Mouse (Mus musculus) embryonic facial prominence, embryonic 11.5 days (tissue): Measurements from ENCODE around the gene Adamtsl4. TPM values are rescaled to one million over a fixed set of nuclear protein-coding genes. Genes with fewer than 3 reads are reported as not detected.
A peak's percentile ranks its signal among the peaks of the same experiment; 100 is the strongest.
"Not testable (repeated sequence)": the region's sequence is repeated elsewhere in the genome, so short reads cannot be mapped to it uniquely, and the experiment has no call there.

Experiments used
- ATAC-seq: fragments of 200-750 bp; cut with Nextera tagmentation; replicated peaks from 2 replicates; pipeline ENCODE4 v1.8.0; 2017; ENCODE audit warnings: low read depth; ENCODE audit not compliant: insufficient number of reproducible peaks, low FRiP score, low TSS enrichment
- DNase-seq: peaks from one replicate; pipeline ENCODE4 v3.0.0-alpha.2; 2015; ENCODE audit warnings: low spot score
- H3K27ac ChIP-seq: fragments of 300-500 bp; sonication (generic); replicated peaks from 2 replicates; pipeline ENCODE4 v1.5.1; 2014; ENCODE audit warnings: mild to moderate bottlenecking, low read depth, low read length, control low read depth
- H3K27me3 ChIP-seq: fragments of 300-500 bp; sonication (generic); 2 replicates; pipeline ENCODE4 v1.6.1; 2014; ENCODE audit warnings: mild to moderate bottlenecking, low read length, moderate library complexity, mixed read lengths; ENCODE audit not compliant: control insufficient read depth, insufficient read depth
- H3K36me3 ChIP-seq: fragments of 300-500 bp; sonication (generic); replicated peaks from 2 replicates; pipeline ENCODE4 v1.6.1; 2014; ENCODE audit warnings: low read depth, mild to moderate bottlenecking, low read length, moderate library complexity, mixed read lengths; ENCODE audit not compliant: control insufficient read depth, insufficient read depth
- H3K4me1 ChIP-seq: fragments of 300-500 bp; sonication (generic); 2 replicates; pipeline ENCODE4 v1.6.1; 2014; ENCODE audit warnings: low read length, mixed read lengths; ENCODE audit not compliant: control insufficient read depth, insufficient read depth
- H3K4me2 ChIP-seq: fragments of 300-500 bp; sonication (generic); 2 replicates; pipeline ENCODE4 v1.6.1; 2014; ENCODE audit warnings: low read depth, mild to moderate bottlenecking, control low read depth, low read length, moderate library complexity
- H3K4me3 ChIP-seq: fragments of 300-500 bp; sonication (generic); 2 replicates; pipeline ENCODE4 v1.5.1; 2014; ENCODE audit warnings: low read depth, low read length, control low read depth
- H3K9ac ChIP-seq: fragments of 300-500 bp; sonication (generic); replicated peaks from 2 replicates; pipeline ENCODE4 v1.6.1; 2014; ENCODE audit warnings: mild to moderate bottlenecking, control low read depth, low read length
- H3K9me3 ChIP-seq: fragments of 300-500 bp; sonication (generic); replicated peaks from 2 replicates; pipeline ENCODE4 v1.6.1; 2016; ENCODE audit warnings: mild to moderate bottlenecking, low read length, inconsistent platforms, mixed read lengths; ENCODE audit not compliant: control insufficient read depth
- WGBS: fragments of 180-500 bp; shearing (Covaris S2); extraction: QIAGEN DNeasy Blood & Tissue Kit; methylation state at CpG from one replicate; pipeline ENCODE4 v1.1.7; 2014; 5-methylcytosine and 5-hydroxymethylcytosine counted together
- polyA plus RNA-seq: library from polyadenylated mRNA; unstranded; fragments of >200 nt; fragmentation: Nextera tagmentation; extraction: Ambion mirVana; gene quantifications from 2 replicates; pipeline ENCODE4 v1.2.1, GENCODE M21; 2014

Gene Adamtsl4
- polyA plus RNA-seq, 1 experiment from 2014 or later = 0.55 TPM

DNA sequence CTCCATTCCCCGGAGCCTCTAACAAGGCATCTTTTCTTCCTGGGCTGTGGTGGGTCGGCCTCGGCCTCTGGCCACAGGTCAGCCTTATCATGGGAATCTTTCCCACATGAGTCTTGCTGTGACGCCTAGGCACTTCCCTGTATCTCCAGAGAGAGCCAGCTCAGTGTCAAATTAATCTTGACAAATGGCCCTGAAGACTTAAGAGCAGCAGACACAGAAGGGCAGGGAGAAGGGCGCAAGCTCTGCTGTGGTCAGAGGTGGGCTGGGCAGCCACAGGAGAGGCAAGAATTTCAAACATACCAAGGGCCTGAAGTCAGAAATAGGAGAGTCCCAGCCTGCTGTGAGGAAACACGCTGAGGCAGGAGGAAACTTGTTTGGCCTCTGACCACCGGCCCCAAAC is 8.6 kb upstream of the Adamtsl4 start:
- Histone ChIP-seq H3K27me3 (no peaks in the 10 kb centered on the region), H3K36me3 (no peaks in the 10 kb centered on the region), H3K9ac (no peak overlapping the region), H3K27ac (0 out of 2 replicates have a peak overlapping the region, but pooled peaks have one; percentile 20), H3K4me1 (peaks cover 10% of the 10 kb centered on the region; the same call in 1 of the 2 replicates), H3K9me3 (no peaks in the 10 kb centered on the region), H3K4me3 (no peak overlapping the region), H3K4me2 (no peak overlapping the region)
- ATAC-seq (no peak), DNase-seq (no peak)
- WGBS = 5% methylated on average over 7 of the region's 7 CpGs

DNA sequence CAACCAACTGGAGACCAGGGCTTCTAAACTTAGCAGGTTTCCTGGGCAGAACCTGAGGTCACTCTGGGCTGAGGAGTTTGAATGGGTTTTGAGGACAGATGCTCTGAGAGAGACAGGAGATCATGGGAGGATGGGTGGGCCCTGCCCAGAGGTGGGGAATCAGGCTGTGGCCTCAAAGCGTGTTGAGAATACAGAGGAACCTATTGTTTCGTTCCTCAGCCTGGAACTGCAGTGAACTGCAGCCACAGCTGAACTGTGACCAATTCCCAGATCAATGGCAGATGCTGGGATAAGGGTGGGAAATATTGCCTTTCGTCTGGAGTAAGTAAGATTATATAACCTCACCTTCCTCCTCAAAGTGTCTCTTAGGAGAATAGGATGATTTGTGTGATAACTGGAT is 8.1 kb upstream of the Adamtsl4 start:
- Histone ChIP-seq H3K4me3 (no peak overlapping the region), H3K9ac (no peak overlapping the region), H3K9me3 (no peaks in the 10 kb centered on the region), H3K27me3 (no peaks in the 10 kb centered on the region), H3K36me3 (no peaks in the 10 kb centered on the region), H3K27ac (no peak overlapping the region), H3K4me2 (no peak overlapping the region), H3K4me1 (peaks cover 10% of the 10 kb centered on the region; the same call in 1 of the 2 replicates)
- ATAC-seq (no peak), DNase-seq (peak; percentile 75)
- WGBS = 15% methylated on average over 3 of the region's 3 CpGs

DNA sequence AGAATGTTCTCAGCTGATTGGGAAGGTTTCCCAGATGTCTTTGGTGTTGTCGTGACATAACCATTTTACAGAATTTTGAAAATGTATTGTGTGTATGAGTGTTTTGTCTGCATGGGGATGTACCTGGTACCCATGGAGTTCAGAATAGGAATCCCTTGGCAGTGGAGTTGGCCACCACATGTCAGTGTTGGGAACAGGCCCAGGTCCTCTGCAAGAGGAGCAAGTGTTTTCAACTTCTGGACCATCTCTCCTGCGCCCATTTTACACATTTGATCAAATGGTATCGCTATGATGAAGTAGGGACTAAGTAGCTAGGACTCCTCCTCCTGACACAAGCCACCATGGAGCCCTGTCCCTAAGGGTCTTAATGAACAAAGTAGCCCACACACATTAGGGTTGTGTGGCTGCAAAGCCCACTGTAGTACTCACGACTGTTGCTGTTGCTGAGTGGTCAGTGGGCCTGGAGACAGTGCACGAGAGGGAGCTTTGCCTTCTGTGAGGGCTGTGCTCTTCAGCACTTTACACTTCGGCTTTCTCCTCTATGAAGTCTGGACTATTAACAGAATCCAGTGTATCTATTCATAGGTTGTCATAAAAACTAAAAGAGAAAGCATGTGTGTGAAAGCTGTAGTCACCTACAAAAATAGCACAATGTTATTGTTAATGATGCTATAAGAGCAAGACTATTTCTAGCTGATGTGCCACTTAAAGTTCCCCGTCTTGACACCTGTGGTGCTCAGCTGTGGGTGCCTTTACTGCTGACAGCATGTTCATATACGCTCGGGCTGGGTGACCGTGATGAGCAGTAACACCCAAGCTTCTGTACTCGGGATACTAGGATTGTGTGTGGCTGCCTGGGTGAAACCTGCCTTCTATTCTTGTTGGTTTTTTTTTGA is 7.3 kb upstream of the Adamtsl4 start:
- Histone ChIP-seq H3K4me2 (no peak overlapping the region), H3K27me3 (no peaks in the 10 kb centered on the region), H3K9ac (no peak overlapping the region), H3K9me3 (no peaks in the 10 kb centered on the region), H3K4me3 (no peak overlapping the region), H3K27ac (no peak overlapping the region), H3K36me3 (no peaks in the 10 kb centered on the region), H3K4me1 (peaks cover 7% of the 10 kb centered on the region; the same call in 1 of the 2 replicates)
- 82% methylated on average over 11 of the region's 11 CpGs for WGBS
- no peak for ATAC-seq
- DNase-seq = no peak

DNA sequence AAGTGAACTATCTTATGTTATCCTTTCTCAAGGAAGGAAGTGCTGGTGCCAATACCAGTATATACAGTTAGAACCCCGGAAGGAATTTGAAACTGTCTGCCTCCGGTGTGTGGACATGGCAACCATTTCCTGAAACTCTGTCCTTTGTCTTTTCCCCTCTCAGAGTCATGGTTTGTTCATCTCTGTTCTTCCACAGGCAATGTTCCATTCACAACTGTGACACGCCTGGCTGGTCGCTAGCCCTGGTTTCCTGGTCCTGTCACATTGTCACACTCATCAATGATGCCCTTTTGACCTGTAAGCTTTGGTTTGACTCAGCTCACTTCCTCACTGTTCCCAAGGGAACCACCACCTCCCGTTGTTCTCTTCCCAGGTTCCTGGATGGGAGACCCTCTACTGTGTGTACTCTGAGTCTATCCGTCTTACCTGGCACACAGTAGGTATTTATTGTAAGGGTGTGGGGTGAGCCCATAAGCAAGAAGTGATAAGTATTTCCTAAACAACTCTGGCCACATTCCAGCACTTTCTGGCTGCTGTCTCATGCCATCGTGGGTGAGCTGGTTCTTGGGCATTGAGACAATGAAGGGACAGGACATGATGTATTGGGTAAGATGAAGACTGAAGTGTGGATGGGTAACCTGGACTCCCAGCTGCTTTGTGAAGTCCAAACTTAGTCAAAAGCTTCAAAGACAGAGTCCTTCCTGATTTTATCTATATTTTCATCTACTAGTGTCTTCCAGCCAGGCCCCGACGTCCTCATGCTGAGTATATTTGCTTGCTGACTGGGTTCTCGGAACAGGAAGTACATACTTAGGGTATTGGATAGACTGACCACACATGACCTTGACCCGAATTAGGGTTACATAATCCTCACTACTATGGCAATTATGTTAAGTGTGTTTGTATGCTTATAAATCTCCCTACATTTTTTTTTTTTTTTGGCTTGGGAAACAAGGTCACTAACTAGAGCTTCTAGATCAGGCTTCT is 6.4 kb upstream of the Adamtsl4 start:
- H3K4me3 ChIP-seq = no peak overlapping the region
- no peaks in the 10 kb centered on the region for H3K9me3 ChIP-seq
- H3K4me1 ChIP-seq = peaks cover 7% of the 10 kb centered on the region; the same call in 1 of the 2 replicates
- ATAC-seq (no peak), DNase-seq (no peak)
- WGBS = 46% methylated on average over 11 of the region's 11 CpGs
- H3K27me3 ChIP-seq = no peaks in the 10 kb centered on the region
- no peak overlapping the region for H3K4me2 ChIP-seq
- no peak overlapping the region for H3K9ac ChIP-seq
- H3K36me3 ChIP-seq = no peaks in the 10 kb centered on the region
- no peak overlapping the region for H3K27ac ChIP-seq

DNA sequence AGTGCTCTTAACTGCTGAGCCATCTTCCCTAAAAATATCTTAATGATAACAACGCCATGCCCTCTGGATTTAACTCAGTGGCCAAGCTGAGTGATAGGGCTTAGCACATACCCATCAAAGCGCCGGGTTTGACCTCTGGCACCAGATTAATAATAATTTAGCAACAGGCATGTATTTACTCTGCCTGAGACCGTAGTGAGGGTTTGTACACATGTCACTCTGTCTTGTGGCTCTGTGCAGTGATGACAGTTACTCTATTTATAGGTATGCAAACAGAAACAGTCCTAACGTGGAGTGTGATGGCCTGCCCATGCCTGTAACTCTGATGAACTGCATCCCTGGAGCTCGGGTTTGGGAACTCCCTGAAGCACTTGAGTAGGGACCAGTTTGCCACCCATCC is 5.0 kb upstream of the Adamtsl4 start:
- DNase-seq (no peak), ATAC-seq (no peak)
- Histone ChIP-seq H3K27me3 (no peaks in the 10 kb centered on the region), H3K4me2 (no peak overlapping the region), H3K4me1 (peaks cover 7% of the 10 kb centered on the region; the same call in 1 of the 2 replicates), H3K4me3 (no peak overlapping the region), H3K9ac (no peak overlapping the region), H3K36me3 (no peaks in the 10 kb centered on the region), H3K27ac (no peak overlapping the region), H3K9me3 (no peaks in the 10 kb centered on the region)
- WGBS = 76% methylated on average over 6 of the region's 6 CpGs

DNA sequence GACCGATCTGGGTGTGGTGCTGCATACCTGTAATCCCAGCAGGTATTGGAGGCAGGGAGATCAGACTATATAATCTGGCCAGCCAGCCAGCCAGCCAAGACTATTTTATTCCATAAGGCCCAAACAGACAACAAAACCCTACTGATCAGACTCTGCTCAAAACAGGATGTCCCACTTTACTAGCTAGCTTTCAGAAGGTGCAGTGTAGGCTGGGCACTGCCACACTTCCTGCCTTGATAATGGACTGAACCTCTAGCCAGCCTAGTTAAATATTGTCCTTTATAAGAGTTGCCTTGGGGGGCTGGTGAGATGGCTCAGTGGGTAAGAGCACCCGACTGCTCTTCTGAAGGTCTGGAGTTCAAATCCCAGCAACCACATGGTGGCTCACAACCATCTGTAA is 2.8 kb upstream of the Adamtsl4 start:
- not testable (repeated sequence) for H3K27me3 ChIP-seq, H3K36me3 ChIP-seq, H3K4me3 ChIP-seq, H3K9ac ChIP-seq, H3K9me3 ChIP-seq, H3K4me1 ChIP-seq, H3K27ac ChIP-seq, H3K4me2 ChIP-seq, ATAC-seq, DNase-seq
- WGBS = 93% methylated on average over 2 of the region's 2 CpGs

DNA sequence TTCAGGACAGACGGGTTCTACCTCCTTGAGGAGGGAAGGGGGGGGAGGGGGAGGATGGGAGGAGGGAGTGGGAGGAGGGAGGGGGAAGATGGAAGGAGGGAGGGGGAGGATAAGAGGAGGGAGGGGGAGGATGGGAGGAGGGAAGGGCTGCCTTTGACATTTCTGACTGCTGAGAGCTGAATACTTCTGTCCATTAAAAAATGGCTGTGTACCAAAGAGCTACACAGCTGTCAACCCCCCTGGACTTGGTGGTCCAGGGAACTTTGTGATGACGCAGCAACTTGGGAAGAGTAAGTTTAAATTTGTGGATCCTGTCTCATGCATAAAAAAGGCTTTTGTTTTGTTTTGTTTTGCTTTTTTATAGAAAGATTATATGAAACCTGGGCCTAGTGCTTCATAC is 2.2 kb upstream of the Adamtsl4 start:
- Histone ChIP-seq H3K4me2 (no peak overlapping the region), H3K27me3 (peaks cover 3% of the 10 kb centered on the region), H3K27ac (no peak overlapping the region), H3K4me1 (peaks cover 3% of the 10 kb centered on the region), H3K9ac (no peak overlapping the region), H3K4me3 (no peak overlapping the region), H3K9me3 (no peaks in the 10 kb centered on the region), H3K36me3 (no peaks in the 10 kb centered on the region)
- no peak for DNase-seq
- 38% methylated on average over 2 of the region's 2 CpGs for WGBS
- no peak for ATAC-seq
